Mouse (Mus musculus) CH12F3 (cell line): ENCODE results near the gene Cntnap2.

Experiments
- in situ Hi-C: fragments of 300-500 bp; cut with MboI; formaldehyde crosslinking; loops from 2 replicates; pipeline ENCODE4 v1.14.3; 2020; ENCODE audit warnings: low sequenced_read_pairs

The Cntnap2 gene

DNA sequence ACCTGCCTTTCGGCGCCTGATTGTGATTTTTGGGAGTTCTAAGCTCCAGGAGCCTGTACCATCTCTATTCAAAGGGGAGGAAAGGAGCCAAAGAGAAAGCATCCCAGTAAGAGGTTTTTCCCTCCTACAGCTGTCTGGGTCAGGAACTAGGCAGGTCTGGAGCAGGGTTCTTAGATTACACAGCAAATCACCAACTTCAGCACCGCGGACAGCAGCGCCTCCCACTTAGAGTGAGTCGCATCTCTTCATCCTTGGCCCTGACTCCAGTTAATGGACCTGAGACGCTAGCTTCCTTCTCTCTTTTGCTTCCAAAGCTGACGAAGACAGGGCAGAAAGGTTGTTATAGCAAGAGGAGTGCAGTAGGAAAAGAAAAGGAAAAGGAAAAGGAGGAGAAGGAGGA is at the start of gene Cntnap2:
Gene Cntnap2 (plus strand): TSS at position 267 of the 400 bp plus-strand sequence.
- in situ Hi-C loops = no loop called here

DNA sequence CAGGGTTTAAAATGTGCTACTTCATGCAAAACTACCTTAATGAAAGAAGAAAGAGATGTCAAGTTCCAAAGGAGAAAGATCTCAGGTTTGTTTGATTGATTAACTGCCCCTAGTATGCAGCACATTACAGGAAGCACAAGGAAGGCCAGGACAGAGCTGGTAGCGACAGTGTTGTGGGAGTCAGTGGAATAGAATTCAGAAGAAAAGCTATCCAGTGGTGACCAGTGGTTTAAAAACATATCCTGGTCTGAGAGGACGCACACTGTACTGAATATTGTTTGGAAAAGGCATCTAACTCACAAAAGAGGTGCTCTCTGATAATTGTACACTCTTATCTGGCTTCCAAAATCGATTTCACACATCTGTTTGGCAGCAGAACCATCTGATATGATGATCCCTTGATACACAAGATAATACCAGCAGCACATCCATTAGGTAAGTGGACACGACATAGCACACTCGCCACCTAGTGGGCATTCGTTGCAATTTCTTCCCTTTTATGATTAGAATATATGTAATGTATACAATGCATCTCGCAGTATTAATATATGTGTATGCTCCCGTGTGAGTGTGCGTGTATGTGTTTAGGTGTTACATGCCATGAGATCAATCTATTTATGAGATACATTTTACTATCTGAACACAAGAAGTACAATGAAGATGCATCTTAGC is 33.0 kb upstream of the Cntnap2 start:
- in situ Hi-C loops = no loop called here

- in situ Hi-C loops = no loop called here
Measured at GRCm38 (mm10) chr6:45039454-45039853, 19.7 kb upstream of the Cntnap2 start.

- in situ Hi-C loops = no loop called here
Measured at GRCm38 (mm10) chr6:45059556-45060471, 657 bp downstream of the Cntnap2 start.

DNA sequence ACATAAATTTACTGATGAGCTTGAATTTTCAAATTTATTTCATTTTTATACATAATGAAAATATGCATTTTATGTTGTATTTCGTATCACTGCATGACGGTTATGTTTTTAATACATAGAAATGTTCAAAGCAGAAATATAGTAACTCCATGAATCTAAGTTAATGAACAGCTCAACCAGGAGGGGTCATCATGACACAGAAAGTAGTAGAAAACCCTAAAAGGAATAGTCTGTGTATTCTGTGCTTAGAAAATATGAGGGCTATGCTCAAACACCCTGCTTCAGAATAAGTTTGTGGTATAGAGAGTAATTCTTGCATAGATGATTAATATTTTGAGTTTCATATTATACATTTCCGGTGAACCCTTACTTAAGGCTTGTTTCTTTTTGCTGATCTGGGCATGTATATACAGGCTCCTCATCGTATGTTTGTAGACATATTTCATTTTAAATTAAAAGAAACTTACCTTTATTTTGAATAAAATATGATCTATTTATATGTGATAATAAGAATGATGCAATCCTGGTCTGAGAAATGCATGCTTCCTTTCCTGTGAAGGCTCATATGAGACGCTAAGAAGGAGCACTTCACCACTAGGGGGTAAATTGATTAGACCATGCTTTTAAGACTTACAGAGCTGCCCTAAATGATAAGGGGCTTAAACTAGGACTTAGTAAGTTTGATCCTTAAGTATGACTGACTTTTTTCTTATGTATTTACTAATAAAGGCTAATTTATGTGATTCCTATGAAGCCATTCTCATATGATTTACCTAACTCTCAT is 3.2 kb downstream of the Cntnap2 start:
- in situ Hi-C loops = no loop called here

GRCm38 (mm10) chr6:45088304-45088703 is 29.1 kb downstream of the Cntnap2 start:
- in situ Hi-C loops = no loop called here

GRCm38 (mm10) chr6:45113613-45114012 is 54.5 kb downstream of the Cntnap2 start:
- in situ Hi-C loops = no loop called here

DNA sequence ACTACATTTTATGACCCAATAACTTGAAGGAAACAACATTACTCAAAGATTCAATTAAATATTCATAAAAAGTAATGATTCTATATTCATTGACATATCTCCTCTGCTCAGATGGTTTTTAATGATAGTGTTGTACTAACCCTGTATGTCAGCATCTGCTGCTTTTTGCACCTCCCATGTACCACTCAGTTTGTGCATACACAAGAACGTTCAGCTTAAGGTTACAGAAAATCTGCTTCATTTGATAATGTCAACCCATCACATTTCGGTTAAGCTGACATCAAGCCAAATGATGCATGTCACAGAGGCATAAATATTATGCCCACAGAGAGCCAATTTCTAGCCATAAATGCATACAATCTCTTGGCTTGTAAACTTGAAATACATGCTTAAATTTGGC is 85.7 kb downstream of the Cntnap2 start:
- in situ Hi-C loops = no loop called here

GRCm38 (mm10) chr6:45205039-45205438 is 145.9 kb downstream of the Cntnap2 start:
- in situ Hi-C loops = no loop called here

GRCm38 (mm10) chr6:45214330-45214729 is 155.2 kb downstream of the Cntnap2 start:
- in situ Hi-C loops = no loop called here

DNA sequence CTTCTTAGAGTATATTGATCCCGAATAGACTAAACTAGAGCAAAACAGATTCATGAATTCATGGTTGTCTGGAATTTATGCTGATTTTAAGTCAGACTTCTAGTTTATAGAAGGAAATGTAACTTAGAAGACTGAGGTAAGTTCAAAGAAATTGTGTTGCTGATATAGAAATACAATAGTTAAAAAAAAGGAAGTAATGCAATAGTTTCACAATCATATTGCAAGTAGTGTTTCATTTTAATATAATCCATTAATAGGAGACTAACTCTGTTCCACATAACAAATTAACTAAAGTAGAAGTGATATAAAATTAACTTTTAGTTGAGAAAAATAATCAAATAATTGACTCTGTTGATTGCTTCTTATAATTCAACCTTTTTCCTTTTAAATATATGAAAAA is 169.8 kb downstream of the Cntnap2 start:
- in situ Hi-C loops = no loop called here

- in situ Hi-C loops = no loop called here
Measured at GRCm38 (mm10) chr6:45232571-45232970, 173.4 kb downstream of the Cntnap2 start.

GRCm38 (mm10) chr6:45236531-45236930 is 177.4 kb downstream of the Cntnap2 start:
- in situ Hi-C loops = no loop called here

DNA sequence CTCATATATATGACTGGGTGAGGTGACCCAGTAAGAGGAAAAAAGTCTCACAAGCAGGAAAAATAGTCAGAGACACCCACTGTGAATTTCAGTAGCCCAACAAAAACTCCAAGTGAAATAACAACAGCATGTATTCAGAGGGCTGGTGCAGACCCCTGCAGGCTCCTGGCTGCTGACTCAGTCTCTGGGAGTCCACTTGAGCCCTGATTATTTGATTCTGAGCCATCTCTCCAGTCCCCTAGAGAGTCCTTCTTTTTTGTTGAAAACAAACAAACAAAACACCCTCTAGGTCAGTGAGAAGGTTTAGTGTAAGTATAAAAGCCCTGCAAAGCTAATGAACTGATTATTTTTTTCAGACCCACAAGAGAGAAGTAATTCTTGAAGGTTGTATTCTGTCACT is 179.0 kb downstream of the Cntnap2 start:
- in situ Hi-C loops = no loop called here

GRCm38 (mm10) chr6:45241218-45241617 is 182.1 kb downstream of the Cntnap2 start:
- in situ Hi-C loops = no loop called here

DNA sequence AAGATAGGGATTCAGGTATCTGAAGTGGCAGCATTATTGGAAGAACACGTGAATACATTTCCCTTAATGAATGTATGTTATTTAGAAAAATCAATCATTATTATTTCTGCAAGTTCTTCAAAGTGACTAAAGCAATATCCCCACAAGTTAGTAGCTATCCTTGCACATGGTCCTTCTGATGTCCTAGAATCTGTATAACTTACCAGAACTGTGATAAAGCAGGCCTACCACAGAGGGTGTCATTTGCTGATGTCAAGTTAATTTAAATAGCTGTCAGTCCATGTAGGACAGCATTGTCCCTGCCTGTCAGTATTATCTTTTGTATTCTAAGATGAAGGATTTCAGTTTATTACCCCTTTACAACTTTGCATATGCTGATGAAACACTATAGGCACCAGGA is 185.5 kb downstream of the Cntnap2 start:
- in situ Hi-C loops = no loop called here

- in situ Hi-C loops = no loop called here
Measured at GRCm38 (mm10) chr6:45258047-45258446, 198.9 kb downstream of the Cntnap2 start.

DNA sequence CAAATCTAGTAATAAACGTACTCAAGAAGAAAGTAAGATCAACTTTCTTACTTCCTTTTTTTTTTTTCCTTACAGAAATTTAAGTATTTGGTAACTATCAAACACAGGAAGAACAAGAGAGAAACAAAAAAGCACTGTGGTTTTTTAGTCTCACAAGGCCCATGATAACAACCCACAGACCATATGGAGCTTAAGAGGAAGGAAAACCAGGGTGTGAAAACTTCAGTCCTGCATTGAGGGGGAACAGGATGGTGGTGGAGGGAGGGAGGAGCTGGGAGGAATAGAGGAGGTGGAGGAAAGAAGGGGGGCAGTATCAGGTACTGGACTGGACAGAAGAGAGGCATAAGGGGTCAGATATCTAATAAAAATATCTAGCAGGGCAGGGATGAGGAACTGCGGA is 212.4 kb downstream of the Cntnap2 start:
- in situ Hi-C loops = no loop called here

GRCm38 (mm10) chr6:45273259-45273775 is 214.2 kb downstream of the Cntnap2 start:
- in situ Hi-C loops = no loop called here

DNA sequence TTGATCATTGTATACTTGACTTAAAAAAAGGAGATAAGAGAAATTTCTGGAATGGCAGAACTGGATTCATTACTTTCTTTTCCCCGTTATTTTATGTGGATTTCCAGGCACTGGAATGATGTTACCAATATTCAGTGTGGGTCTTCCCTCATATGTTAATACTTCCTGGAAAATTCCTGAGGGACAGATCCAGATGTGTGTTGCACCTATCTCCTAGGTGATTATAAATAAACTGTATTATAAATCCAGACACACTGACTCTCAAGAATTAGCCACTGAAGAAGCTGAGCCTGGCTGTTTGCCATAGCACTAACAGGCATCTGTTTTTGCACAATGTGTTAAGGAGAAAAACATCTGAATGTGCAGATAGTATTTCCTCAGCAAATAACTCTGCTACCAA is 231.0 kb downstream of the Cntnap2 start:
- in situ Hi-C loops = no loop called here

DNA sequence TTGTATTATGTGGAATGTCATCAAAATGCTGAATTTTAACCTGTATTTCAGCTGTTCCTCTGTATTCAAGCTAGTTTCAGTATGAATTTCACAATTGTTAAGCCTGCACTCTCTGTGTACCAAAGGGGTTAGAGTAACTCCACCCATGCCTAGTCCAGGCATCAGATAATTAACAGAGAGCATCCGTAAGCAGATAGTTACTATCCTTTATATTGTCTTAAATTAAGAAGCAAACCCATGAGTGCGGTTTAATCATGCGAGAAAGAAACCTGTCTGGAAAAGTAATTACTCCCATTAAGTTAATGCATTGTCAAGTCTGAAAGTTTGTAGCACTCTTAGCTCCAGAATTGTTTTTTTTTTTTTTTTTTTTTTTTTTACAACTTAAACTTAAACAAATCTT is 258.3 kb downstream of the Cntnap2 start:
- in situ Hi-C loops = no loop called here
